Mouse (Mus musculus): ENCODE data around the gene St3gal3. TPM values are rescaled to one million over a fixed set of nuclear protein-coding genes. Genes with fewer than 3 reads are reported as not detected.

St3gal3 gene
- polyA plus RNA-seq, 1 experiment from 2014 or later, result 5.2 TPM

- Histone ChIP-seq H3K9ac (ENCODE audit: low read depth, low read length) (0 out of 2 replicates have a peak overlapping the region, but pooled peaks have one; percentile 24), H3K9me3 (replicated peaks; ENCODE audit: control insufficient read depth, low read length) (no peaks in the 10 kb centered on the region), H3K4me1 (ENCODE audit: control insufficient read depth, insufficient read depth, low read length) (peaks cover 8% of the 10 kb centered on the region), H3K4me2 (no peak overlapping the region), H3K27ac (ENCODE audit: low read depth, low read length) (no peak overlapping the region), H3K27me3 (ENCODE audit: control insufficient read depth, insufficient read depth, low read length) (no peaks in the 10 kb centered on the region), H3K36me3 (ENCODE audit: control insufficient read depth, insufficient read depth, low read length) (no peaks in the 10 kb centered on the region), H3K4me3 (ENCODE audit: low read depth, low read length) (no peak overlapping the region)
- WGBS (ENCODE audit: insufficient replicate concordance), result 53% methylated on average over 14 of the region's 14 CpGs
- no peak for ATAC-seq (replicated peaks; ENCODE audit: insufficient number of reproducible peaks, low FRiP score, low TSS enrichment)
These were observed 170.2 kb downstream of the St3gal3 start for GRCm38 (mm10) chr4:117964346-117965025.

- H3K36me3 ChIP-seq (ENCODE audit: control insufficient read depth, insufficient read depth, low read length), result no peaks in the 10 kb centered on the region; the same call in 1 of the 2 replicates
- ATAC-seq (replicated peaks; ENCODE audit: insufficient number of reproducible peaks, low FRiP score, low TSS enrichment), result no peak
- peaks cover 19% of the 10 kb centered on the region for H3K4me1 ChIP-seq (ENCODE audit: control insufficient read depth, insufficient read depth, low read length)
- no peak overlapping the region for H3K4me3 ChIP-seq (ENCODE audit: low read depth, low read length)
- H3K4me2 ChIP-seq, result no peak overlapping the region
- H3K9me3 ChIP-seq (replicated peaks; ENCODE audit: control insufficient read depth, low read length), result no peaks in the 10 kb centered on the region; the same call in 1 of the 2 replicates
- peak overlapping the region; percentile 48 for H3K27ac ChIP-seq (ENCODE audit: low read depth, low read length)
- H3K9ac ChIP-seq (ENCODE audit: low read depth, low read length), result no peak overlapping the region
- WGBS (ENCODE audit: insufficient replicate concordance), result 29% methylated on average over 4 of the region's 4 CpGs
- H3K27me3 ChIP-seq (ENCODE audit: control insufficient read depth, insufficient read depth, low read length), result no peaks in the 10 kb centered on the region
These were observed 177.2 kb downstream of the St3gal3 start for GRCm38 (mm10) chr4:117957492-117957891.

GRCm38 (mm10) chr4:117947493-117947892, 187.2 kb downstream of the St3gal3 start:
- Histone ChIP-seq H3K4me1 (ENCODE audit: control insufficient read depth, insufficient read depth, low read length) (0 out of 2 replicates have a peak, but pooled peaks cover 2% of the 10 kb centered on the region), H3K36me3 (ENCODE audit: control insufficient read depth, insufficient read depth, low read length) (peaks cover 7% of the 10 kb centered on the region; the same call in 1 of the 2 replicates), H3K4me2 (no peak overlapping the region), H3K4me3 (ENCODE audit: low read depth, low read length) (no peak overlapping the region), H3K27ac (ENCODE audit: low read depth, low read length) (no peak overlapping the region), H3K9ac (ENCODE audit: low read depth, low read length) (no peak overlapping the region), H3K27me3 (ENCODE audit: control insufficient read depth, insufficient read depth, low read length) (no peaks in the 10 kb centered on the region), H3K9me3 (replicated peaks; ENCODE audit: control insufficient read depth, low read length) (peaks cover 4% of the 10 kb centered on the region; the same call in 1 of the 2 replicates)
- WGBS (ENCODE audit: insufficient replicate concordance), result 70% methylated on average over 7 of the region's 7 CpGs
- ATAC-seq (replicated peaks; ENCODE audit: insufficient number of reproducible peaks, low FRiP score, low TSS enrichment), result no peak

GRCm38 (mm10) chr4:117946639-117947305, 187.9 kb downstream of the St3gal3 start:
- ATAC-seq (replicated peaks; ENCODE audit: insufficient number of reproducible peaks, low FRiP score, low TSS enrichment), result no peak
- H3K4me2 ChIP-seq, result no peak overlapping the region
- 81% methylated on average over 11 of the region's 11 CpGs for WGBS (ENCODE audit: insufficient replicate concordance)

GRCm38 (mm10) chr4:117943317-117943716, 191.4 kb downstream of the St3gal3 start:
- ATAC-seq (replicated peaks; ENCODE audit: insufficient number of reproducible peaks, low FRiP score, low TSS enrichment), result no peak
- Histone ChIP-seq H3K36me3 (ENCODE audit: control insufficient read depth, insufficient read depth, low read length) (peaks cover 6% of the 10 kb centered on the region; the same call in 1 of the 2 replicates), H3K9ac (ENCODE audit: low read depth, low read length) (no peak overlapping the region), H3K9me3 (replicated peaks; ENCODE audit: control insufficient read depth, low read length) (no peaks in the 10 kb centered on the region), H3K4me1 (ENCODE audit: control insufficient read depth, insufficient read depth, low read length) (0 out of 2 replicates have a peak, but pooled peaks cover 2% of the 10 kb centered on the region), H3K4me3 (ENCODE audit: low read depth, low read length) (no peak overlapping the region), H3K27me3 (ENCODE audit: control insufficient read depth, insufficient read depth, low read length) (no peaks in the 10 kb centered on the region), H3K27ac (ENCODE audit: low read depth, low read length) (no peak overlapping the region), H3K4me2 (no peak overlapping the region)
- 57% methylated on average over 5 of the region's 5 CpGs for WGBS (ENCODE audit: insufficient replicate concordance)

More at GRCm38 (mm10) chr4:117946639-117947305, 187.9 kb downstream of the St3gal3 start:
- no peak overlapping the region for H3K27ac ChIP-seq (ENCODE audit: low read depth, low read length)
- H3K36me3 ChIP-seq (ENCODE audit: control insufficient read depth, insufficient read depth, low read length), result 0 out of 2 replicates have a peak, but pooled peaks cover 2% of the 10 kb centered on the region
- 0 out of 2 replicates have a peak, but pooled peaks cover 2% of the 10 kb centered on the region for H3K4me1 ChIP-seq (ENCODE audit: control insufficient read depth, insufficient read depth, low read length)
- H3K9me3 ChIP-seq (replicated peaks; ENCODE audit: control insufficient read depth, low read length), result no peaks in the 10 kb centered on the region
- no peak overlapping the region for H3K9ac ChIP-seq (ENCODE audit: low read depth, low read length)
- H3K4me3 ChIP-seq (ENCODE audit: low read depth, low read length), result no peak overlapping the region
- H3K27me3 ChIP-seq (ENCODE audit: control insufficient read depth, insufficient read depth, low read length), result no peaks in the 10 kb centered on the region

- no peak overlapping the region for H3K4me3 ChIP-seq (ENCODE audit: low read depth, low read length)
- WGBS (ENCODE audit: insufficient replicate concordance), result 97% methylated on average over 5 of the region's 5 CpGs
- peaks cover 4% of the 10 kb centered on the region; the same call in 1 of the 2 replicates for H3K36me3 ChIP-seq (ENCODE audit: control insufficient read depth, insufficient read depth, low read length)
- no peaks in the 10 kb centered on the region for H3K27me3 ChIP-seq (ENCODE audit: control insufficient read depth, insufficient read depth, low read length)
- H3K4me2 ChIP-seq, result no peak overlapping the region
- no peak for ATAC-seq (replicated peaks; ENCODE audit: insufficient number of reproducible peaks, low FRiP score, low TSS enrichment)
- no peaks in the 10 kb centered on the region for H3K9me3 ChIP-seq (replicated peaks; ENCODE audit: control insufficient read depth, low read length)
- no peak overlapping the region for H3K27ac ChIP-seq (ENCODE audit: low read depth, low read length)
- H3K4me1 ChIP-seq (ENCODE audit: control insufficient read depth, insufficient read depth, low read length), result no peaks in the 10 kb centered on the region
- no peak overlapping the region for H3K9ac ChIP-seq (ENCODE audit: low read depth, low read length)
These were observed 197.8 kb downstream of the St3gal3 start for GRCm38 (mm10) chr4:117936964-117937363.

GRCm38 (mm10) chr4:117934081-117934480, 200.6 kb downstream of the St3gal3 start:
- H3K4me1 ChIP-seq (ENCODE audit: control insufficient read depth, insufficient read depth, low read length), result peaks cover 8% of the 10 kb centered on the region
- no peaks in the 10 kb centered on the region for H3K36me3 ChIP-seq (ENCODE audit: control insufficient read depth, insufficient read depth, low read length)
- no peak overlapping the region for H3K27ac ChIP-seq (ENCODE audit: low read depth, low read length)
- H3K9ac ChIP-seq (ENCODE audit: low read depth, low read length), result no peak overlapping the region
- no peak overlapping the region for H3K4me3 ChIP-seq (ENCODE audit: low read depth, low read length)
- no peaks in the 10 kb centered on the region for H3K9me3 ChIP-seq (replicated peaks; ENCODE audit: control insufficient read depth, low read length)
- no peak for ATAC-seq (replicated peaks; ENCODE audit: insufficient number of reproducible peaks, low FRiP score, low TSS enrichment)
- no peak overlapping the region for H3K4me2 ChIP-seq
- WGBS (ENCODE audit: insufficient replicate concordance), result 81% methylated on average over 4 of the region's 4 CpGs
- peaks cover 16% of the 10 kb centered on the region for H3K27me3 ChIP-seq (ENCODE audit: control insufficient read depth, insufficient read depth, low read length)

GRCm38 (mm10) chr4:117933248-117933647, 201.5 kb downstream of the St3gal3 start:
- H3K4me1 ChIP-seq (ENCODE audit: control insufficient read depth, insufficient read depth, low read length), result peaks cover 15% of the 10 kb centered on the region
- H3K4me2 ChIP-seq, result no peak overlapping the region
- ATAC-seq (replicated peaks; ENCODE audit: insufficient number of reproducible peaks, low FRiP score, low TSS enrichment), result no peak
- H3K9me3 ChIP-seq (replicated peaks; ENCODE audit: control insufficient read depth, low read length), result no peaks in the 10 kb centered on the region
- peaks cover 22% of the 10 kb centered on the region for H3K27me3 ChIP-seq (ENCODE audit: control insufficient read depth, insufficient read depth, low read length)
- H3K27ac ChIP-seq (ENCODE audit: low read depth, low read length), result no peak overlapping the region
- 80% methylated on average over 5 of the region's 5 CpGs for WGBS (ENCODE audit: insufficient replicate concordance)
- no peak overlapping the region for H3K4me3 ChIP-seq (ENCODE audit: low read depth, low read length)
- H3K9ac ChIP-seq (ENCODE audit: low read depth, low read length), result no peak overlapping the region
- H3K36me3 ChIP-seq (ENCODE audit: control insufficient read depth, insufficient read depth, low read length), result no peaks in the 10 kb centered on the region

Data from heart, embryonic 11.5 days (tissue).